Mouse (Mus musculus) layer of hippocampus, adult 18-20 months (tissue): ENCODE data around the gene Smim10l1. TPM values are rescaled to one million over a fixed set of nuclear protein-coding genes. Genes with fewer than 3 reads are reported as not detected.

ENCODE experiments used
- DNase-seq, 2 experiments: peaks; one replicate each; pipeline ENCODE4 v3.0.0; 2022; ENCODE audit warnings: low spot score in 2 of 2
- long read RNA-seq: library from polyadenylated mRNA; stranded (forward); transcript quantifications from one replicate; pipeline ENCODE4 v2.0.0, GENCODE M21; 2021
- total RNA-seq, 2 experiments: library from RNA; stranded (reverse); gene quantifications; 2 replicates each; pipeline ENCODE4 v1.2.3; 2021

Smim10l1 gene
- 100 to 1,000 TPM; 103 to 119 TPM for total RNA-seq
- long read RNA-seq, transcript Smim10l1-201 (1 exons, 2,842 nt): major isoform, 208 of 210 reads
- long read RNA-seq, partial matches to known transcripts: 0 of 210 reads
- long read RNA-seq, other reads (novel, unspliced or antisense): 1 of 210 reads

DNA sequence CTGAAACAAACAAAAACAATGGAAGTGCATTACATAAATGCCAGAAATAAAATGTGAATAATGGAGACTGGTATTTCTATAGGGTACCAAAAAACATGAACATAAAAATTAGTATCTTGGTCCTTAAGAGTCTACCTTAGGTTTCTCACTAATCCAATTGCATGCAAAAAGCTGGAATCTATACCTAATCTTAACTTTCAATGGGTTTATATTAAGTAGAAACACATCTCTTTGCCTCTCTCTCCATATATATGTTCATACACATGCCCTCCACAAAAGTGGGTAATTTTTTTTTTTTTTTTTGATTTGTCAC, at the start of gene Smim10l1:
TSS of gene Smim10l1 (plus strand) at position 301 of the 313 bp plus-strand sequence.
- DNase-seq: no peak

DNA sequence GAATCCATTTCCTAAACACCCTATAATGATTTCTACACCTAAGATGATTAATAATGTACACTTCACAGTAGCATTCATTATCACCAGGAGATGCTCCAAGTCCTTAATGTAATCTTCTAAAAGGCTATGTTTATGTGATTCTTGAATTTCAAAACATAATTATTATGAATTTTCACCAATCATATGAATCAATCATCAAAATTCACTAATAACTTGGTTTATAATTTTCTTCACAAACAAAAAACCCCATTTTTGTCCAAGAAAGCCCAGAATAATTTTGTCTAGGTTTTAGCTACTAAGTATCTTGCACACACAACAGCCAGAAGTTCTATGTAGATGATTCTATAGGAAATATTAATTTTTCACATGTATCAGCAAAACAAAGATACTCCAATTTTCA, 49.0 kb upstream of the Smim10l1 start, which contains the start of gene Tas2r140:
TSS of gene Tas2r140 (minus strand) at position 101 of the 400 bp plus-strand sequence.
- no peak for DNase-seq

DNA sequence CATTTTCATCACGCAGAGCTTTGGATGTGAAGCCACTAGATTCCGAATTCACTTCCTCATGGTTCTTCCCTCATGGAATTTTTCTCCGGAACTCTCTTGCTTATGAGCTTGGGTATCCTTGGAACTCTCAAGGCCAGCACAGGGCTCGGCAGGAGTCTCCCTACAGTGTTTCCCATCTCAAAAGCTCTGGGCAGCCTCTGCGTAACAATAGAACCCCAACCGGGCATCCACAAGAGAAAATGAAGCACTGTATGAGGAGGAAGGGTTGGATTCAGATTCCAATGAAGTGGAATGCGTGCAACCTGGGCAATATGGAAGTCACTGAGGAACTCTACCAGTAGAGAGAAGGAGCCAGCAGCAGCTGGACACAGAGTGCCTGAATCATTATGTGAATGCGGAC, 12.5 kb upstream of the Smim10l1 start:
- no peak for DNase-seq

DNA sequence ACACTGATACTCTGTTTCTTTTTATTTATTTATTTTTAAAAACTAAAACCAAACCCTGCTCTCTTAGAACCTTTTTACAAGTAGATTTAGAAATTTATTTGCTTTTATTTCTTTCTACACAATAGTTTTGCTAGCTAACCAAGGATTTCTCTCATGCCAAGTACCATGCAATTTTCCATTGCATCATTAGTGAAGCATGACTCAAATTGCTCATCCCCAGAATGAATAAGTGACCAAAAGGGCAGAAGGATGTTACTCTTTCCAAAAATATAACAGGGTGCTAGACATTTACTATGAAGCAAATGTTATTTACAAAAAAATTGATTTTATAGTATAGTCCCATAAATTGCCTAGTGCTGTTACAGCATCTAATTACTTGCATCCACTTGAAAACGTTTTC, 2.3 kb upstream of the Smim10l1 start:
- DNase-seq: no peak

DNA sequence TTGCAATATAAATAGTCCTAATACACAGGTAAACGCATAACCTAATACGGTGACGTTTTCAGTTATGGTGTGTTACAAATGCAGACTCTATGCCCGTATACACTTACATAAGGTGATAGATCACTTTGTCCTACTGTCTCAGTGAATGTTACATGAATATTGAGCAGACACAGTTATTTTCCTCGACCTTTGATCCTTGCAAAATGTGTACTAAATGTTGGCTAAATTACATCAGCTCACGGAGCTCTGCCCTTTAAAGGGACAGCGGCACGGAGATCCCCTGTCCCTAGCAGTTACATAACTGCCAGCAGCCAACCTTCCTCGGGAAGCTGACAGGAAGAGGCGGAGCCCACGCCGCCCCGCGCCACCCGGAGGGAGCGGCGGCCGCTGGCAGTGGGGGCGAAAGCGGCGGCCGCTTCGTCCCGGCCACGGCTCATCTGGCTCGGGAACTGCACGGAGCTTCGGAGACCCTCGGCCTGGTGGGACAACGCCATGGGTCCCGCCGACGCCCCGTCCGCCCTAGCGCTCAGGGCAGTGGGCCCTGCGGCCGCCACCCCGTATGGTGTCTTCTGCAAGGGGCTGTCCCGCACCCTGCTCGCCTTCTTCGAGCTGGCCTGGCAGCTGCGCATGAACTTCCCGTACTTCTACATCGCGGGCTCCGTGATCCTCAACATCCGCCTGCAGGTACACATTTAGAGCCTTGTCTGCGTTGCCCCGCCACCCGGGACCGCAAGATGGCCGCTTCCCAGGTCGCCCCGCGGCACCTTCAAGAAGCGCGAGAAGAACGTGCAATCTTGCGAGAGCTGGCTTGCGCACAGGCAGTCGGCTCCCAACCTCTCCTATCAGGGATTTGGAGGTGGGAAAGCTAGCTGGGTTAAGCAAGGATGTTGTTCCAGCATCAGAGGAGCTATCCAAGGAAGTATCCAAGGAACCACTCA, 482 bp downstream of the Smim10l1 start:
- DNase-seq: peak; percentile 82 to 90

Other genes with a start within 250 kb of the Smim10l1 start
- not detected for gene Tas2r116, start 249.5 kb upstream of the Smim10l1 start, total RNA-seq
- not detected for gene Tas2r110, start 236.9 kb upstream of the Smim10l1 start, total RNA-seq
- gene Tas2r113, start 211.9 kb upstream of the Smim10l1 start, total RNA-seq: not detected
- gene Tas2r125, start 195.3 kb upstream of the Smim10l1 start, total RNA-seq: not detected
- gene Tas2r129, start 153.8 kb upstream of the Smim10l1 start, total RNA-seq: not detected
- gene Tas2r131, start 147.0 kb upstream of the Smim10l1 start, total RNA-seq: not detected
- gene Tas2r109, start 123.9 kb upstream of the Smim10l1 start, total RNA-seq: not detected
- not detected for gene Tas2r103, start 67.8 kb upstream of the Smim10l1 start, total RNA-seq
- not detected for gene Tas2r140, start 49.1 kb upstream of the Smim10l1 start, total RNA-seq
- gene 5530400C23Rik, start 187.3 kb downstream of the Smim10l1 start, total RNA-seq: not detected